ENCODE assay signal across 23 mouse cellular contexts in genomic region chr5:130067841-130068264, GRCm38 (mm10). TPM values are rescaled to one million over a fixed set of nuclear protein-coding genes. Genes with fewer than 3 reads are reported as not detected.
DNase-seq lines count a peak whose midpoint lies in the region; ATAC-seq and TF ChIP-seq lines count a peak whose summit lies in the region.
"Had no signal": no experiment of that assay in that cellular context is flagged by ENCODE, and none has a peak within 500 bp of the region (broad histone marks: within the 10 kb centered on the region; RNA-seq: fewer than 3 reads in every experiment).

No protein-coding gene starts in this region.

- TF ChIP-seq POLR2A in MEL (IDR thresholded peaks at IDR 0.05; ENCODE audit: control insufficient read depth in 1 of 2, insufficient read depth in 1 of 2, low read depth in 1 of 2, low read length in 2 of 2, poor library complexity in 1 of 2): peak in 1 of 2 experiments; percentile 50; a peak in 1 of 4 replicates

- no peak overlapping the region for H3K27ac ChIP-seq in kidney, embryonic 16.5 days (ENCODE audit: low read length)
- H3K27ac ChIP-seq in MEL (ENCODE audit: control insufficient read depth, low read depth, low read length): peak overlapping the region; percentile 84
- no peak overlapping the region for H3K27ac ChIP-seq in liver, embryonic 11.5 days (ENCODE audit: low read depth, low read length)
- H3K27ac ChIP-seq in liver, postnatal 0 days (ENCODE audit: low read depth): no peak overlapping the region
- H3K27ac ChIP-seq in left cerebral cortex, adult 2 months: no peak overlapping the region
- H3K27ac ChIP-seq: embryonic facial prominence, embryonic 12.5 days; gastrocnemius, adult 2 months; hindbrain, embryonic 15.5 days; limb, embryonic 12.5 days; midbrain, embryonic 13.5 days had no signal

- ATAC-seq in kidney, embryonic 16.5 days (ENCODE audit: low FRiP score, low TSS enrichment): 0 out of 2 replicates have a peak, but pooled peaks have one; percentile 27
- peak; percentile 87 for ATAC-seq in liver, embryonic 11.5 days (replicated peaks; ENCODE audit: low FRiP score)
- ATAC-seq in liver, postnatal 0 days: peak; percentile 68
- ATAC-seq: midbrain, embryonic 13.5 days; Patski had no signal

- H3K36me3 ChIP-seq in kidney, embryonic 16.5 days (ENCODE audit: insufficient read depth, low read length): no peaks in the 10 kb centered on the region
- peaks cover 0 to 5% of the 10 kb centered on the region in 2 experiments; a peak in 2 of 4 replicates for H3K36me3 ChIP-seq in MEL (ENCODE audit: control insufficient read depth in 1 of 2, insufficient read depth in 2 of 2, low read length in 2 of 2)
- no peaks in the 10 kb centered on the region for H3K36me3 ChIP-seq in liver, embryonic 11.5 days (ENCODE audit: control insufficient read depth, insufficient read depth, low read length)
- no peaks in the 10 kb centered on the region for H3K36me3 ChIP-seq in liver, postnatal 0 days (replicated peaks; ENCODE audit: insufficient read depth, low read length)
- H3K36me3 ChIP-seq: embryonic facial prominence, embryonic 12.5 days; hindbrain, embryonic 15.5 days; midbrain, embryonic 13.5 days had no signal

- DNase-seq in kidney, adult 11 months: no peak
- peak; percentile 86 for DNase-seq in MEL (ENCODE audit: low read depth, low spot score)
- DNase-seq in liver, embryonic 11.5 days (ENCODE audit: low spot score): no peak
- DNase-seq in liver, postnatal 0 days: no peak
- no peak for DNase-seq in ovary, postnatal 14 days (ENCODE audit: low spot score)
- DNase-seq in left cerebral cortex, adult 2 months (ENCODE audit: extremely low spot score in 1 of 2, low spot score in 2 of 2): no peak
- DNase-seq: adrenal gland, adult 8-10 months; cerebellum, adult 18-20 months; cerebellum, postnatal 25 days; gastrocnemius, adult 2 months; layer of hippocampus, postnatal 36 days; lung, adult 2 months; lung, postnatal 14 days; right cerebral cortex, postnatal 25 days; thymus, adult 18-20 months; thymus, postnatal 4 days had no signal

- H3K79me2 ChIP-seq in MEL (ENCODE audit: control insufficient read depth, insufficient read depth, low read length, poor library complexity): no peaks in the 10 kb centered on the region

- TF ChIP-seq CTCF in MEL (IDR thresholded peaks at IDR 0.05 in 2 of 3, conservative IDR thresholded peaks at IDR 0.05 in 1 of 3; ENCODE audit: control insufficient read depth in 1 of 3, insufficient read depth in 1 of 3, low read depth in 2 of 3, low read length in 3 of 3, poor library complexity in 1 of 3, severe bottlenecking in 1 of 3): no peak
- no peak for TF ChIP-seq CTCF in liver, postnatal 0 days (IDR thresholded peaks at IDR 0.05; ENCODE audit: low read depth)
- TF ChIP-seq CTCF in left cerebral cortex, adult 2 months (IDR thresholded peaks at IDR 0.05): no peak

- intact Hi-C loops in left cerebral cortex, adult 2 months (cut with DNase I): no loop called here

- H3K9me3 ChIP-seq in kidney, embryonic 16.5 days (ENCODE audit: low read length): no peaks in the 10 kb centered on the region
- H3K9me3 ChIP-seq in MEL (replicated peaks; ENCODE audit: insufficient read depth, low read length): no peaks in the 10 kb centered on the region
- peaks cover 3% of the 10 kb centered on the region; the same call in 1 of the 2 replicates for H3K9me3 ChIP-seq in liver, embryonic 11.5 days (ENCODE audit: control insufficient read depth, low read length)
- peaks cover 3% of the 10 kb centered on the region for H3K9me3 ChIP-seq in liver, postnatal 0 days (ENCODE audit: low read length)
- H3K9me3 ChIP-seq: embryonic facial prominence, embryonic 12.5 days; hindbrain, embryonic 15.5 days; midbrain, embryonic 13.5 days had no signal

- 60% methylated on average over 3 of the region's 3 CpGs for WGBS in kidney, embryonic 16.5 days
- WGBS in liver, embryonic 11.5 days: 46% methylated on average over 3 of the region's 3 CpGs
- WGBS in liver, postnatal 0 days (ENCODE audit: insufficient replicate concordance): 40% methylated on average over 3 of the region's 3 CpGs

- H3K9ac ChIP-seq in kidney, embryonic 16.5 days (replicated peaks; ENCODE audit: low read length): no peak overlapping the region
- H3K9ac ChIP-seq in MEL (ENCODE audit: control insufficient read depth, low read depth, low read length, poor library complexity, severe bottlenecking): peak overlapping the region; percentile 71; the same call in 1 of the 2 replicates
- H3K9ac ChIP-seq in liver, embryonic 11.5 days (ENCODE audit: low read depth, low read length): peak overlapping the region; percentile 5; the same call in 1 of the 2 replicates
- no peak overlapping the region for H3K9ac ChIP-seq in liver, postnatal 0 days (replicated peaks)
- H3K9ac ChIP-seq: embryonic facial prominence, embryonic 12.5 days; hindbrain, embryonic 15.5 days; limb, embryonic 12.5 days; midbrain, embryonic 13.5 days had no signal

- H3K27me3 ChIP-seq in kidney, embryonic 16.5 days (ENCODE audit: insufficient read depth, low read length): no peaks in the 10 kb centered on the region
- H3K27me3 ChIP-seq in MEL (ENCODE audit: control insufficient read depth in 1 of 2, insufficient read depth in 2 of 2, low read length in 2 of 2): no peaks in the 10 kb centered on the region
- 0 out of 2 replicates have a peak, but pooled peaks cover 2% of the 10 kb centered on the region for H3K27me3 ChIP-seq in liver, embryonic 11.5 days (replicated peaks; ENCODE audit: control insufficient read depth, insufficient read depth, low read length)
- H3K27me3 ChIP-seq in liver, postnatal 0 days (ENCODE audit: insufficient read depth, low read length): no peaks in the 10 kb centered on the region
- H3K27me3 ChIP-seq: embryonic facial prominence, embryonic 12.5 days; hindbrain, embryonic 15.5 days; limb, embryonic 12.5 days; Patski had no signal

- peak; percentile 62 to 67 for TF ChIP-seq EP300 in MEL (IDR thresholded peaks at IDR 0.05; ENCODE audit: low read depth in 1 of 2, low read length in 2 of 2)
- TF ChIP-seq EP300 in liver, postnatal 0 days (IDR thresholded peaks at IDR 0.05; ENCODE audit: low read depth): no peak

- H3K4me1 ChIP-seq in kidney, embryonic 16.5 days (ENCODE audit: insufficient read depth, low read length): no peaks in the 10 kb centered on the region
- H3K4me1 ChIP-seq in MEL (ENCODE audit: control insufficient read depth in 1 of 2, insufficient read depth in 2 of 2, low read length in 2 of 2): peaks cover 2 to 7% of the 10 kb centered on the region in 2 experiments; a peak in 2 of 4 replicates
- H3K4me1 ChIP-seq in liver, embryonic 11.5 days (replicated peaks; ENCODE audit: control insufficient read depth, insufficient read depth, low read length): peaks cover 8% of the 10 kb centered on the region
- no peaks in the 10 kb centered on the region for H3K4me1 ChIP-seq in liver, postnatal 0 days (ENCODE audit: insufficient read depth)
- H3K4me1 ChIP-seq: embryonic facial prominence, embryonic 12.5 days; hindbrain, embryonic 15.5 days; limb, embryonic 12.5 days; midbrain, embryonic 13.5 days had no signal

- no peak overlapping the region for H3K4me2 ChIP-seq in kidney, embryonic 16.5 days (replicated peaks; ENCODE audit: low read depth, low read length)
- H3K4me2 ChIP-seq in liver, embryonic 11.5 days: peak overlapping the region; percentile 16
- H3K4me2 ChIP-seq in liver, postnatal 0 days (ENCODE audit: low read depth, low read length): no peak overlapping the region
- H3K4me2 ChIP-seq: embryonic facial prominence, embryonic 12.5 days; heart, embryonic 11.5 days; hindbrain, embryonic 15.5 days; limb, embryonic 12.5 days; midbrain, embryonic 13.5 days had no signal

- TF ChIP-seq RAD21 in MEL (IDR thresholded peaks at IDR 0.05; ENCODE audit: low read depth, low read length): no peak

- no peak overlapping the region for H3K4me3 ChIP-seq in kidney, embryonic 16.5 days (ENCODE audit: low read length)
- peak overlapping the region; percentile 57 to 60 for H3K4me3 ChIP-seq in MEL (ENCODE audit: control insufficient read depth in 1 of 2, insufficient read depth in 1 of 2, low read depth in 2 of 2, low read length in 2 of 2)
- no peak overlapping the region for H3K4me3 ChIP-seq in liver, embryonic 11.5 days (ENCODE audit: low read depth, low read length)
- no peak overlapping the region for H3K4me3 ChIP-seq in liver, postnatal 0 days (ENCODE audit: low read depth, low read length)
- H3K4me3 ChIP-seq in left cerebral cortex, adult 2 months: no peak overlapping the region
- H3K4me3 ChIP-seq: embryonic facial prominence, embryonic 12.5 days; gastrocnemius, adult 2 months; hindbrain, embryonic 15.5 days; limb, embryonic 12.5 days; midbrain, embryonic 13.5 days had no signal

TF ChIP-seq in MEL, 35 proteins besides CTCF, POLR2A, EP300 and RAD21 (continues in another document):
- TF ChIP-seq MAX (IDR thresholded peaks at IDR 0.05; ENCODE audit: low read length) (peak; percentile 39), HCFC1 (IDR thresholded peaks at IDR 0.05; ENCODE audit: low read depth, low read length) (0 out of 2 replicates have a peak, but pooled peaks have one; percentile 25)

RNA-seq across cellular contexts. Expression of gene Tpst1, which starts 5.3 kb away (rescaled TPM):
- polyA plus RNA-seq in kidney, embryonic 16.5 days (2015; fragmentation: Nextera tagmentation; extraction: Ambion mirVana): 67.7 and 70.1 TPM in 2 replicates
- total RNA-seq in MEL (2012; rRNA removed): 27.9 and 31.7 TPM in 2 replicates
- 10 to 100 TPM in 1 of 2 experiments, not detected in 1; 32.3 TPM for polyA plus RNA-seq in MEL (2012; ENCODE audit: insufficient read depth in 1 of 2, insufficient read length in 2 of 2, low read depth in 1 of 2, low replicate concordance in 2 of 2, missing spikeins in 1 of 2)
- 54.0 and 58.2 TPM in 2 replicates for polyA plus RNA-seq in liver, embryonic 11.5 days (2014; fragmentation: Nextera tagmentation; extraction: Ambion mirVana)
- polyA plus RNA-seq in liver, postnatal 0 days (2015; fragmentation: Nextera tagmentation; extraction: Ambion mirVana): 23.8 and 26.0 TPM in 2 replicates
- 10 to 100 TPM; 34.0 to 34.1 TPM for total RNA-seq in left cerebral cortex, adult 2 months (2021)

RNA-seq across cellular contexts. Expression of gene Crcp, which starts 38.8 kb away (rescaled TPM):
- 43.7 and 46.2 TPM in 2 replicates for polyA plus RNA-seq in kidney, embryonic 16.5 days (2015; fragmentation: Nextera tagmentation; extraction: Ambion mirVana)
- 60.9 and 69.6 TPM in 2 replicates for total RNA-seq in MEL (2012; rRNA removed)
- 10 to 100 TPM in 1 of 2 experiments, not detected in 1; 56.2 TPM for polyA plus RNA-seq in MEL (2012; ENCODE audit: insufficient read depth in 1 of 2, insufficient read length in 2 of 2, low read depth in 1 of 2, low replicate concordance in 2 of 2, missing spikeins in 1 of 2)
- 30.8 and 34.8 TPM in 2 replicates for polyA plus RNA-seq in liver, embryonic 11.5 days (2014; fragmentation: Nextera tagmentation; extraction: Ambion mirVana)
- polyA plus RNA-seq in liver, postnatal 0 days (2015; fragmentation: Nextera tagmentation; extraction: Ambion mirVana): 19.3 and 20.8 TPM in 2 replicates
- 10 to 100 TPM; 30.2 to 30.8 TPM for total RNA-seq in left cerebral cortex, adult 2 months (2021)

RNA-seq across cellular contexts. Expression of gene Asl, which starts 38.8 kb away (rescaled TPM):
- 59.2 and 73.9 TPM in 2 replicates for polyA plus RNA-seq in kidney, embryonic 16.5 days (2015; fragmentation: Nextera tagmentation; extraction: Ambion mirVana)
- total RNA-seq in MEL (2012; rRNA removed): 15.8 and 17.3 TPM in 2 replicates
- 10 to 100 TPM in 1 of 2 experiments, not detected in 1; 26.7 TPM for polyA plus RNA-seq in MEL (2012; ENCODE audit: insufficient read depth in 1 of 2, insufficient read length in 2 of 2, low read depth in 1 of 2, low replicate concordance in 2 of 2, missing spikeins in 1 of 2)
- 51.8 and 61.0 TPM in 2 replicates for polyA plus RNA-seq in liver, embryonic 11.5 days (2014; fragmentation: Nextera tagmentation; extraction: Ambion mirVana)
- polyA plus RNA-seq in liver, postnatal 0 days (2015; fragmentation: Nextera tagmentation; extraction: Ambion mirVana): 291 and 304 TPM in 2 replicates
- total RNA-seq in left cerebral cortex, adult 2 months (2021): 10 to 100 TPM; 15.7 to 23.5 TPM

Comparison
In these comparisons a context has a peak if more than half of its experiments do, and no peak if none do; other contexts are left out.
1. H3K9ac ChIP-seq: peak in MEL (single experiment) and liver, embryonic 11.5 days (single experiment); none in kidney, embryonic 16.5 days (single experiment) and liver, postnatal 0 days (single experiment).
2. ATAC-seq: peak in every context shown above with its lines; median percentile 87 in liver, embryonic 11.5 days; 68 in liver, postnatal 0 days; 27 in kidney, embryonic 16.5 days.
3. H3K4me3 ChIP-seq: peak in MEL (2 of 2); none in kidney, embryonic 16.5 days (single experiment), liver, embryonic 11.5 days (single experiment), liver, postnatal 0 days (single experiment) and left cerebral cortex, adult 2 months (single experiment).